Mouse (Mus musculus): Measurements from ENCODE around the gene Kcnj16. TPM values are rescaled to one million over a fixed set of nuclear protein-coding genes. Genes with fewer than 3 reads are reported as not detected.

Kcnj16 gene
- polyA plus RNA-seq, 1 experiment from 2014 or later = not detected

Other genes starting within 250 kb of the Kcnj16 start
- 0.45 and 0.75 TPM in 2 replicates for gene Kcnj2, start 98.1 kb downstream of the Kcnj16 start, polyA plus RNA-seq (2014; fragmentation: Nextera tagmentation; extraction: Ambion mirVana)

All from stomach, embryonic 14.5 days (tissue).